Mouse (Mus musculus) adrenal gland, postnatal 4 days (tissue): ENCODE results near the gene Dram1. TPM values are rescaled to one million over a fixed set of nuclear protein-coding genes. Genes with fewer than 3 reads are reported as not detected.
"Not testable (repeated sequence)": the region's sequence is repeated elsewhere in the genome, so short reads cannot be mapped to it uniquely, and the experiment has no call there.

Experiments
- DNase-seq, 2 experiments: peaks; one replicate each; pipeline ENCODE4 v3.0.0; 2021 to 2022; ENCODE audit warnings: low spot score in 2 of 2, mixed read lengths in 2 of 2
- total RNA-seq, 2 experiments: library from RNA; stranded (reverse); gene quantifications; 2 replicates each; pipeline ENCODE4 v1.2.3; 2021

Dram1 gene
- total RNA-seq, 2 experiments from 2014 or later = 4.4 to 4.5 TPM

DNA sequence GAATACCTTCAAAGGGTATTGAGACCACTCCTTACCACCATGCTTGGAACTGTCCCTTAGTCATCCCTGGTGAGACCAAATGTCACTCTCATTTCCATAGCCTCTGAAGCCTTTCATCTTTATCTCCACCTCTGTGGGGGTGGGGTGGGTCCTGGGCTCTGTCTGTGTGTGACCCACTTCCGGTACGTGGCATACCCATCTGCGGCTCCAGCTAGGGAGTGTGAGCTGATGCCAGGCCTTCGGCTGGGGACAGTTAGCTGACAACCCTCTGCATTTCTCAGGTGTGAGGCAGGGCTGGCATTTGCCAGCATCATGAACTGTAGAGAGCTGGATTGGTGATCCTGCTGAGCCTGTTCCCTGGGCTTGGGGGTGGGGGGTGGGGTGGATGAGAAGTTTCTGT, 10.7 kb upstream of the Dram1 start:
- DNase-seq = no peak

DNA sequence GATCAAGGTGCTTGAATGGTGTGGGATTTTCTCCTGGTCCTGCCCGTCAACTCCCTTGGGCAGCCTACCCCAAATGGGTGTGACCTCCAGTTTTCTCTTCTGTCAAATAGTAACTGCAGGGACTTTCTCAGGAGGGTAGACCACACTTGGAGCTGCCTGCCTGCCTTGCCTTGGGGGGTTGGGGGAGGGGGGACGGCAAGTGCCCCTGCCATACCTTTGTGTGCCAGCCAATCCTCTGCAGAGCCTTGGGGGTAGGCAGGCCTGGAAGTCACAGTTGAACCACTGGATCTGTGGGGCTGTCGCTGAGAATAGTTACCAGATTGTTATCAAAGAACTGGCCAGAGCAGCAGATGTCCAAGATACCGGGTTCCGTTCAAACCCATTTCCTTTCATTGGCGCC, 7.4 kb upstream of the Dram1 start:
- no peak for DNase-seq

- DNase-seq = no peak
Observed at GRCm38 (mm10) chr10:88385758-88386157, 6.9 kb upstream of the Dram1 start.

DNA sequence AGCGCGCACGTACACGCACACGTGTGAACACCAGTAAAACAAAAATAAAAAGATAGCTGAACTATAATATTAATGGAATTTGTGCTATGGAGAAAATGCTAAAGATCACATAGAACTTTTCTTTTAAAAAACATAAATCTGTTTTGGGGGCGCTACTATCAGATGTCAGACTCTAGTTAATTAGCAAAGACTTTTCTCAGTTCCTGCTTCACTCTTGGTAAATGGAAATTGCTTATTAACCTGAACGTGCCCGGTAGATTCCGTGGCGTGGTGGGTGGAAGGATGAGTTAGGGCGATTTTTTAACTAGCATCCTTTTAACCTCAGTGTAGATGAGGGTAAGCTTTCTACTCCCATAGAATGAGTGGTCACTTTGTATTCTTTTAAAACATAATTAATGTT, 6.4 kb upstream of the Dram1 start:
- DNase-seq = no peak

GRCm38 (mm10) chr10:88384081-88384480, 5.2 kb upstream of the Dram1 start:
- DNase-seq = no peak

GRCm38 (mm10) chr10:88383479-88383878, 4.6 kb upstream of the Dram1 start:
- no peak for DNase-seq

GRCm38 (mm10) chr10:88382009-88382408, 3.1 kb upstream of the Dram1 start:
- no peak for DNase-seq

DNA sequence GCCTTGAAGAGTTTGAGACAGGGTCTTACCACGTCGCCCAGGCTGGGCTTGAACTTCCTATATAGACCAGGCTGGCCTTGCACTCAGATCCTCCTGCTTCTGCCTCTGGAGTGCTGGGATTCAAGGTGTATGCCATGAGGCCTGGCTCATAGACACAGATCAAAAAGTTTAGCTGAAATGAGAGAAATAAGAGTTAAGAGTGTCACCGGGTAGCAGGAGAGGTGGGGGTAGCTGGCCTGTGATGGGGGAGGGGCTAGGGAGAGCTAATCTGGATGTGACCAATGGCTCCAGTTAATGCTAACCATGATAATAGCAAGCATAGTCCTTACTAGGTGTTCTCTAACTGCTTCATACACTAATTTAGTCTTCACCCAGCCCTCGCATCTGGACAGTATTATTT, 2.4 kb upstream of the Dram1 start:
- DNase-seq = no peak

GRCm38 (mm10) chr10:88380430-88381060, 1.7 kb upstream of the Dram1 start:
- DNase-seq = no peak

DNA sequence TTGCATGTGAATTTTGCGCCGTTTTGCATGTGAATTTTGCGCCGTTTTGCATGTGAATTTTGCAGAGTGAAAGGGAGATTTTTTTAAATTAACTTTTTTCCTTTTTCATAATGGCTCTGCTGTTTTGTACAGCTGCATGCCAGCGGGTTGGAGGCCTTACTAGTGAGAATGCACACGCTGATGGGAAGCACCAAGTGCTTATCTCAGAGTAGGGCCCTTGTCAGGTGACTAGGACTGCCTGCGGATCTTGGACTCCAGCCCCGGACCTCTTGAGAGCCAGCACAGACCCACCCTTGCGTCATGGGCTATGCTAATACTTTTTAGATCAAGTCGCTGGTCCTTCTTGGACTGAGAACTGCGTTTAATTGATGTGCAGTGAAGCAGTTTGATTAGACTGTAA, 1.1 kb upstream of the Dram1 start:
- DNase-seq = no peak

GRCm38 (mm10) chr10:88377666-88378065, 1.2 kb downstream of the Dram1 start:
- DNase-seq = no peak

- DNase-seq = peak; percentile 67 to 84
Observed at GRCm38 (mm10) chr10:88376770-88377169, 2.1 kb downstream of the Dram1 start.

DNA sequence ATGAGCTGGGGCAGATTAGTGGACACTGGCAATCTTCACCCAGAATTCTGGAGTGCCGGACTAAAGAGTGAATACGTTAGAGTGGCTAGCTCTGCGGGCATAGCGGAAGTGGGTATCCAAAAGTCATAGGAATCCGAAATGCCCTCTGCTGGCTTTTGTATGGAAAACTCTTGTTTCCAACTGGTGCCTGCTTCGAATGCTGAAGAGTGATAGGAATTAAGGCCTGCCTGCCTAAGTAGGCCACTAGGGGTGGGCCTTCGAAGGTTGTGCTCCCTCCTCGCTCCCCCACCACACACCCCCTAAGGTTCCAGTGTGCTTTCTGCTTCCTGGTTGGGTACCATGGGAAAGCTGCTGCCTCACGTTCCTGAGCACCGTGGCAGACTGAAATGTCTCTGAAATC, 3.9 kb downstream of the Dram1 start:
- no peak for DNase-seq

GRCm38 (mm10) chr10:88372945-88373344, 5.9 kb downstream of the Dram1 start:
- not testable (repeated sequence) for DNase-seq

- DNase-seq = no peak
Observed at GRCm38 (mm10) chr10:88372436-88372835, 6.4 kb downstream of the Dram1 start.

DNA sequence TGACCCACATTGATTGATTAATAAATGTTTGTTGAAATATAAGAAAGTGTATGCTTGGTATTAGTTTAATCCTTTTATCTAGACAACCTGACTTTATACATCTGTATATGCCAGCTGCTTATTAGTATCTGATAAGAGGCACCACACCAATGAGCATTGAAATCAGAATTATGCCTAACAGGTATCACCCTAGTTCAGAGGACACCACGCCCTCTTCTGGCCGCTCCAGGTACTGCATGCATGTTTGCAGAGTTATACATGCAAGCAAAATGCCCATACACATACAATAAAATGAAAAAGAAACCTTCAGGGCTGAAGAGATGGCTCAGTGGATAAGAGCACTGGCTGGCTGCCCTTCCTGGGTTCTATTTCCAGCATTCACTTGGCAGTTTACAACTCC, 7.1 kb downstream of the Dram1 start:
- no peak for DNase-seq

DNA sequence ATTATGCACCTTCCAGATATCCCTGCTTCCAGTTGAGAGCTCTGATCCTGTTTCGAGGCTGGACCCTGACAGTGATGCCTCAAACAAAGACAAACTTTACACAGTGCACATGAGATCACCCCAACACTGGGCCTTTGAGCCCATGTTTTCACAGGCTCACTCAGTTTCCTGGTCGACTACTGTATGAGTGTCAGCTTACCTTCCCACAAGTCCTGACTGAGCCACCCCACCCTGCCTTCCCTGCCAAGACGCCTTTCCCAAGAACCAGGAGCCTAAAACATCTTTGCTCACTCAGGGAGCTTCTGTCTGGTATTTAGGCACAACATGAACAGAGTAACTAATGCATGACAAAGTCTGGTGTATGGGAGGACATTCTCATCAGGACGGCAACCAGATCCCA, 9.6 kb downstream of the Dram1 start:
- no peak for DNase-seq

DNA sequence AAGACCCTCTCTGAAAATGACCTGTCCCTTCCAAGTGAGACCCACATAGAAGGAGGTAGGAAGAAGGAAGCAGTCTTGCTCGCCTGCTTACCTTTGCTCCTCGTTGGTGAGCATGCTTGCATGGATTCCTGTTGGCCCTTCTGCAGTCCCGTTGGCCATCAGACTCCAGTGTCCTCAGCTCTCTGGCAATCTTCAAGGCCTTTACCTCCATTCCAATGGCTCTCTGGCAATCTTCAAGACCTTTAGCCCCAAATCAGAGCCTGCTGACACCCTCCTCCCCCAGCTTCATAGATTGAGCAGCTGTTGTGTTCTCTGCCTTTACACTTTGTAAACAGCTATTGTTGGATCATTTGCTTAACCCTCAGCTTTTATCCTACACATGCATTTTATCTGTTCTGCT, 14.7 kb downstream of the Dram1 start:
- no peak for DNase-seq

- no peak for DNase-seq
Observed at GRCm38 (mm10) chr10:88362218-88362617, 16.7 kb downstream of the Dram1 start.

DNA sequence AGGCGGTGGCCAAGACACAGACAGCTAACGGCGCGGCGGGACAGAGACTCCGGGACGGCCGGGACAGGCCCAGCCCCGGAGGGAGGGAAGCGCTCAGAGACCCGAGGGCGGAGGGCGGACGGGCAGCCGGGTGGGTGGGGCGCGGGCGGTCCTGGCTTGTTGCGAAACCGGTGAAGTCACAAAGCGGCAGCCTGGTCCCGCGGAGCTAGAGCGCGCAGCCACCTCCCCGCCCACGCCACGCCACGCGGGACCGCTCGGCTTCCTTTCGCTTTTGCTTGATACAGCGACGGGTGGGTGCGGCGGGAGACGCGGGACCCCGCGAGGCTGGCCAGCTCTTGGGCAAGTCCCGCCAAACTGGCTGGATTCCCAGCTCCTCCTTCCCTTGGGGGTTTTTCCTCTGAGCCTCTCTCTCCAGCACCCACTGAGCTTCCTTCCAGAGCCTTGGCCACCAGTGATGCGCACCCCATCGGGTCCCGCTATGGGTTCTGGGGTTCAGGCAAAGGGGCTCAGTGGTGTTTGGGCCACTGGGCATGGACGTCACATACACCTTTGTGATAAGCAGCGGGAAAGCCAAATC, 21.8 kb downstream of the Dram1 start:
- DNase-seq = peak; percentile 44 to 56

- no peak for DNase-seq
Observed at GRCm38 (mm10) chr10:88356114-88356982, 22.5 kb downstream of the Dram1 start.

GRCm38 (mm10) chr10:88354599-88354998, 24.3 kb downstream of the Dram1 start:
- no peak for DNase-seq
